Mouse (Mus musculus) thymus, adult 2 months (tissue): Measurements from ENCODE around the gene Zfp553. TPM values are rescaled to one million over a fixed set of nuclear protein-coding genes. Genes with fewer than 3 reads are reported as not detected.

Experiments
- DNase-seq: peaks from one replicate; pipeline ENCODE4 v3.0.0; 2021
- H3K27ac ChIP-seq: fragments of 200-500 bp; 2 replicates; pipeline ENCODE4 v1.5.1; 2012; ENCODE audit warnings: low read length, control low read depth; ENCODE audit not compliant: control insufficient read depth, insufficient read depth
- H3K27me3 ChIP-seq: fragments of 200-500 bp; 2 replicates; pipeline ENCODE4 v1.6.1; 2012; ENCODE audit warnings: mild to moderate bottlenecking, low read length, moderate library complexity, mixed read lengths; ENCODE audit not compliant: control insufficient read depth, insufficient read depth
- H3K36me3 ChIP-seq: fragments of 200-500 bp; 2 replicates; pipeline ENCODE4 v1.6.1; 2012; ENCODE audit warnings: mild to moderate bottlenecking, low read length, moderate library complexity; ENCODE audit not compliant: control insufficient read depth, insufficient read depth
- H3K4me1 ChIP-seq: fragments of 200-500 bp; replicated peaks from 2 replicates; pipeline ENCODE4 v1.6.1; 2012; ENCODE audit warnings: low read length; ENCODE audit not compliant: control insufficient read depth, insufficient read depth
- H3K4me3 ChIP-seq: fragments of 200-500 bp; 2 replicates; pipeline ENCODE4 v1.5.1; 2012; ENCODE audit warnings: mild to moderate bottlenecking, low read length, control low read depth, moderate library complexity; ENCODE audit not compliant: control insufficient read depth, insufficient read depth
- CTCF ChIP-seq: fragments of 200-500 bp; IDR thresholded peaks from 2 replicates; pipeline ENCODE4 v1.5.1; 2012; ENCODE audit warnings: mild to moderate bottlenecking, control low read depth, low read length, moderate library complexity, borderline replicate concordance; ENCODE audit not compliant: control insufficient read depth, poor library complexity, insufficient read depth; ENCODE audit errors: extremely low read depth
- POLR2A ChIP-seq: fragments of 200-500 bp; IDR thresholded peaks from 2 replicates; pipeline ENCODE4 v1.6.1; 2012; ENCODE audit warnings: mild to moderate bottlenecking, low read length, control low read depth, moderate library complexity; ENCODE audit not compliant: control insufficient read depth, poor library complexity, insufficient read depth; ENCODE audit errors: extremely low read depth
- WGBS: fragments of 180-500 bp; shearing (Covaris S2); methylation state at CpG from one replicate; pipeline ENCODE4 v1.1.7; 2018; 5-methylcytosine and 5-hydroxymethylcytosine counted together
- polyA plus RNA-seq: library from polyadenylated mRNA; depleted of rRNA; stranded (reverse); fragments of >200 nt; gene quantifications from 2 replicates; pipeline ENCODE4 v1.2.3, GENCODE M21; 2012

Zfp553 gene
- polyA plus RNA-seq, 1 experiment: 30.4 TPM

DNA sequence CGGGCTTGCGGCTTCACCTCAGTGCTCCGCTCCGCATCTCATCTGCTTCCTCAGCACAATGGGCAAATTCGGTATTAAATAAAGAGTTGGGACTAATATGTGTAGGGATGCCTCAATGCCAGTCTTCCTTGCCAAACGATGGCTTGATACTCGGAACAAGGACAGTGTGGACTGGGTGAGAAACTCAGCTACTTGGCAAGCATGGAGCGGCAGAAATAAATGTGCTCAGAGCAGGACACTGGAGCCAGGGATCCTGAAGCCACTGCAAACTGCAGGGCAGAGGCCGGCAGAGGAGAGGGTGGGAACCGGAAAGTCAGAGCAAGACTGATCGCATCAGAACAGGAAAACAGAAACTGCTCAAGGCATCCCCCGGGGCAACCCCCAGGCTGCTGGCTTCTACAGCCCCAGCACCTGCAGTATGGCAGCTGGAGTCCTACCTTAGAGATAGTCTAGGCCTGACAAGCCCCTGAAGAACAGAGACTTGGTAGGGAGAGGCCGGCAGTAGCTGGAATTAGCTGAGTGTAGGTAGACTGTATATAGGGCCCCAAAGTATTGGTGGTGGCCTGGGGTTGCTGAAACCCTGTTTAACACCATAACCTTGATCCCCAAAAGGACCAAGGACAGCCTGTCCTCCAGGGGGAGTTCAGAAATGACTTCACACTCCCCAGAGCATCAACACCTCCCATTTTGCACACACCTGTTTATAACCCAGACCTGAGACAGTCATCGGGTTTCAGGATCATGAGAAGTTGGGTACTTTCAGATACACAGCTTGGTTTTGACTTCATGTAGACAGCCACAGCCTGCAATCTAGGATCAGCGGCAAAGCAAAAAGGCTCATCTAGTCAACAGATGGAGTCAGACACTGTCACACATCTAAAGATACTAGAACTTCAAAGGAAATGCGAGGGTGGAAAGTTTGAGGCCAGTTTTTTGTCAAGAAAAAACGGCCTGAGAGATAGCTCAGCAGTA is 44.3 kb upstream of the Zfp553 start:
- no peaks in the 10 kb centered on the region for H3K27me3 ChIP-seq
- H3K36me3 ChIP-seq: peaks cover 16% of the 10 kb centered on the region; the same call in 1 of the 2 replicates
- DNase-seq: peak; percentile 54
- H3K4me1 ChIP-seq: peaks cover 25% of the 10 kb centered on the region
- TF ChIP-seq POLR2A: no peak
- WGBS: 43% methylated on average over 17 of the region's 17 CpGs
- no peak overlapping the region for H3K4me3 ChIP-seq
- H3K27ac ChIP-seq: peak overlapping the region; percentile 88

DNA sequence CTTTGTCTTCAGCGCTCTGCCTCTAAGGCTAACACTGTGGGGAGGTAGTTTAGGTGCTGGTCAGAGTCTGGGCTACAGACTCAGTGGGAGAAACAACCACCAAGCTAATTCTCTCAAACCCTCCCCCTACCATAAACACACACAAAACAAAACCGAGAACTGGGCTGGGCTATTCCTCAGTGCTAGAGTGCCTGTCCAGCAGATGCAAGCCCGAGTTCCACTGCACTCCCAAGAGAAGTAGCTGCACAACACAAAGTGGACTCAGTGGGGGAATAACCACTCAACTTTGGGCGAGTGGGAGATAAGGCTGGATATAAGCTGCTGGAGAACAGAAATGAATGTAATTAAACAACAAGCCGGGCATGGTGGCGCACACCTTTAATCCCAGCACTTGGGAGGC is 42.2 kb upstream of the Zfp553 start:
- no peak overlapping the region for H3K4me3 ChIP-seq
- peak overlapping the region; percentile 4; the same call in 1 of the 2 replicates for H3K27ac ChIP-seq
- peaks cover 36% of the 10 kb centered on the region for H3K4me1 ChIP-seq
- H3K36me3 ChIP-seq: peaks cover 20% of the 10 kb centered on the region; the same call in 1 of the 2 replicates
- 93% methylated on average over 6 of the region's 6 CpGs for WGBS
- TF ChIP-seq POLR2A (no peak), CTCF (no peak)
- no peak for DNase-seq
- no peaks in the 10 kb centered on the region for H3K27me3 ChIP-seq

- H3K36me3 ChIP-seq: peaks cover 20% of the 10 kb centered on the region
- TF ChIP-seq POLR2A (no peak), CTCF (no peak)
- H3K4me1 ChIP-seq: peaks cover 42% of the 10 kb centered on the region
- WGBS: 93% methylated on average over 5 of the region's 5 CpGs
- no peak overlapping the region for H3K4me3 ChIP-seq
- DNase-seq: no peak
- H3K27me3 ChIP-seq: no peaks in the 10 kb centered on the region
- H3K27ac ChIP-seq: no peak overlapping the region
These were observed 39.9 kb upstream of the Zfp553 start for GRCm38 (mm10) chr7:127192989-127193388.

DNA sequence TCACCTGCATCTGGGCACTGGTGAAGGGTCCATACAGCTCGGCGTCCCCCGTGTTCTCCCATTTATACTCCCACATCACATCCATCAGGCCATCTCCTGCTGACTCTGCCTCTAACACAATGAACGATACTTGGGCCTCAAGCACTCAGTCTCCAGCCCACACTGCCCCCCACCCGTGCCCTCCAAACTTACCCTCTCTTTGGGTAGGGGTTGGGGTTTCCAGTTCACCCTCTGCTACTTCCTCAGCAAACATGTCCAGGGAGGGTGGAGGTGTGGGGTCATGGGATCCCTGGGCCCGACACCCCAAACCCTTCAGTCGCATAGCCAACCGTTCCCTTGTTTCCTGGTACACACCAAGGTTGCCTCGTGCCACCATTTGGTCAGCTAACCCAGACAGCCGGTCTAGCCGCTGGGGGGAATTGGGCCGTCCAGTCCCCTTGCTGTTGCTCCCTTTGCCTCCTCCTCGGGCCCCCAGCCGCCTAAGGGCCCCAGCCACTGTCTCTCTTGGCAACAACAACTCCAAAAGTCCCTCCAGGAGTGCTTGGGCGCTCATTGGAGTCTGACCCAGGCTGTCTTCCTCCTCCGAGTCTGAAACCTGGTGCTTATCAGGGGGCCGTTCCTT is 38.7 kb upstream of the Zfp553 start:
- Histone ChIP-seq H3K36me3 (peaks cover 29% of the 10 kb centered on the region), H3K27ac (no peak overlapping the region), H3K27me3 (no peaks in the 10 kb centered on the region), H3K4me3 (no peak overlapping the region), H3K4me1 (peaks cover 31% of the 10 kb centered on the region)
- DNase-seq: no peak
- no peak for TF ChIP-seq POLR2A
- TF ChIP-seq CTCF: no peak
- WGBS: 97% methylated on average over 17 of the region's 17 CpGs

GRCm38 (mm10) chr7:127194633-127195029 is 38.2 kb upstream of the Zfp553 start:
- TF ChIP-seq POLR2A: no peak
- no peak for TF ChIP-seq CTCF
- H3K4me1 ChIP-seq: peaks cover 27% of the 10 kb centered on the region
- WGBS: 68% methylated on average over 7 of the region's 7 CpGs
- no peak for DNase-seq
- H3K27ac ChIP-seq: no peak overlapping the region
- H3K36me3 ChIP-seq: peaks cover 34% of the 10 kb centered on the region
- peak overlapping the region; percentile 78 for H3K4me3 ChIP-seq
- H3K27me3 ChIP-seq: no peaks in the 10 kb centered on the region

GRCm38 (mm10) chr7:127195544-127196295 is 37.1 kb upstream of the Zfp553 start, which contains the start of gene Cd2bp2:
Gene Cd2bp2, minus strand, starts transcription at chr7:127196050.
- Histone ChIP-seq H3K27ac (peak within 1 kb of the TSS; percentile 53), H3K36me3 (peaks cover 45% of the 10 kb centered on the region), H3K4me3 (peak within 1 kb of the TSS; percentile 78), H3K27me3 (no peaks in the 10 kb centered on the region), H3K4me1 (peaks cover 18% of the 10 kb centered on the region)
- WGBS: under 1% methylated on average over 51 of the region's 51 CpGs
- peak; percentile 95 for DNase-seq
- TF ChIP-seq CTCF: peak; percentile 43; the same call in 1 of the 2 replicates
- peak; percentile 68; the same call in 1 of the 2 replicates for TF ChIP-seq POLR2A
